Comparison of ENCODE assay signal across 9 mouse cellular contexts in the genomic region with DNA sequence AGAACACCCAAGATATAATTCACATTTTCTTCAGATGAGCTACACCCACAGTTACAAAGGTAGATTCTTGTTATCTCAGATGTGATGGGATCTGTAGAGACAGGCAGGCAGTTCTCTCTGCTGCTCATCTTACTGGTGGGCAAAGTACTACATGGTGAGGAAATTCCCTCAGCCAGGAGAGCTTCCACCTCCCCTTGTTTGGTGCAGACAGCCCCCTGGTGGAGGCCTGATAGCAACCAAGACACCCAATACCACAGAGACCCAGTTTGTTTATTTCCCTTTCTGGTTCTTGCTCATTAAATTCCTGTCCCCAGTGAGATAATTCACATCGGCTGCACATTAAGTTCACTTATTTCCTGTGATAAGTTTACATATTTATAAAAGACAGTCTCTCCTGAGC.
A peak's percentile ranks its signal among the peaks of the same experiment; 100 is the strongest.
DNase-seq lines count a peak whose midpoint lies in the region; ATAC-seq and TF ChIP-seq lines count a peak whose summit lies in the region.
"Had no signal": no experiment of that assay in that cellular context is flagged by ENCODE, and none has a peak within 500 bp of the region (broad histone marks: within the 10 kb centered on the region; RNA-seq: fewer than 3 reads in every experiment).

No protein-coding gene starts in this region.

- H3K4me1 ChIP-seq in liver, embryonic 12.5 days: no peaks in the 10 kb centered on the region
- H3K4me1 ChIP-seq in MEL (ENCODE audit: control insufficient read depth in 1 of 2, insufficient read depth in 2 of 2, low read length in 2 of 2): no peaks in the 10 kb centered on the region
- no peaks in the 10 kb centered on the region for H3K4me1 ChIP-seq in lung, postnatal 0 days (ENCODE audit: insufficient read depth, low read depth, low read length)

- no peak overlapping the region for H3K9ac ChIP-seq in liver, embryonic 12.5 days
- no peak overlapping the region for H3K9ac ChIP-seq in MEL (ENCODE audit: control insufficient read depth, low read depth, low read length, poor library complexity, severe bottlenecking)
- H3K9ac ChIP-seq in lung, postnatal 0 days (replicated peaks; ENCODE audit: low read depth): no peak overlapping the region

- H3K4me3 ChIP-seq in liver, embryonic 12.5 days: no peak overlapping the region
- H3K4me3 ChIP-seq in MEL (ENCODE audit: control insufficient read depth in 1 of 2, insufficient read depth in 1 of 2, low read depth in 2 of 2, low read length in 2 of 2): no peak overlapping the region
- H3K4me3 ChIP-seq in lung, postnatal 0 days (ENCODE audit: low read depth, low read length): no peak overlapping the region

- no peak overlapping the region for H3K4me2 ChIP-seq in liver, embryonic 12.5 days
- no peak overlapping the region for H3K4me2 ChIP-seq in lung, postnatal 0 days (replicated peaks; ENCODE audit: low read depth, low read length)

- no peak for TF ChIP-seq EP300 in MEL (IDR thresholded peaks at IDR 0.05; ENCODE audit: low read depth in 1 of 2, low read length in 2 of 2)
- TF ChIP-seq EP300 in lung, postnatal 0 days (IDR thresholded peaks at IDR 0.05): no peak

- ATAC-seq in liver, embryonic 12.5 days: no peak
- no peak for ATAC-seq in lung, postnatal 0 days

- WGBS in liver, embryonic 12.5 days (ENCODE audit: insufficient replicate concordance): 40% methylated on average over 1 of the region's 1 CpGs
- 11% methylated on average over 1 of the region's 1 CpGs for WGBS in lung, postnatal 0 days

- DNase-seq in liver: peak; percentile 10
- peak; percentile 2 for DNase-seq in MEL (ENCODE audit: low read depth, low spot score)
- DNase-seq in embryo, embryonic 9.5 days (ENCODE audit: extremely low spot score): peak; percentile 24
- DNase-seq in lung, postnatal 0 days (ENCODE audit: low spot score): no peak
- DNase-seq in spleen, adult 12 weeks (ENCODE audit: low spot score): no peak
- DNase-seq in cerebellum, adult 11 months: no peak
- DNase-seq in cerebellum, adult 18-20 months: no peak
- DNase-seq: heart, adult 18-20 months had no signal

- TF ChIP-seq RAD21 in MEL (IDR thresholded peaks at IDR 0.05; ENCODE audit: low read depth, low read length): no peak

- H3K36me3 ChIP-seq in liver, embryonic 12.5 days: no peaks in the 10 kb centered on the region
- no peaks in the 10 kb centered on the region for H3K36me3 ChIP-seq in MEL (ENCODE audit: control insufficient read depth in 1 of 2, insufficient read depth in 2 of 2, low read length in 2 of 2)
- no peaks in the 10 kb centered on the region for H3K36me3 ChIP-seq in lung, postnatal 0 days (ENCODE audit: insufficient read depth, low read length)

- H3K27me3 ChIP-seq in liver, embryonic 12.5 days (replicated peaks): no peaks in the 10 kb centered on the region
- H3K27me3 ChIP-seq in MEL (ENCODE audit: control insufficient read depth in 1 of 2, insufficient read depth in 2 of 2, low read length in 2 of 2): no peaks in the 10 kb centered on the region
- H3K27me3 ChIP-seq in lung, postnatal 0 days (replicated peaks; ENCODE audit: insufficient read depth, low read length): no peaks in the 10 kb centered on the region

- no peaks in the 10 kb centered on the region for H3K79me2 ChIP-seq in MEL (ENCODE audit: control insufficient read depth, insufficient read depth, low read length, poor library complexity)

- H3K27ac ChIP-seq in liver, embryonic 12.5 days: no peak overlapping the region
- H3K27ac ChIP-seq in MEL (ENCODE audit: control insufficient read depth, low read depth, low read length): no peak overlapping the region
- no peak overlapping the region for H3K27ac ChIP-seq in lung, postnatal 0 days (ENCODE audit: low read length)

- TF ChIP-seq CTCF in MEL (IDR thresholded peaks at IDR 0.05 in 2 of 3, conservative IDR thresholded peaks at IDR 0.05 in 1 of 3; ENCODE audit: control insufficient read depth in 1 of 3, insufficient read depth in 1 of 3, low read depth in 2 of 3, low read length in 3 of 3, poor library complexity in 1 of 3, severe bottlenecking in 1 of 3): no peak; a peak in 1 of 6 replicates
- peak; percentile 31; the same call in 1 of the 2 replicates for TF ChIP-seq CTCF in lung, postnatal 0 days (IDR thresholded peaks at IDR 0.05)

- no peak for TF ChIP-seq POLR2A in MEL (IDR thresholded peaks at IDR 0.05; ENCODE audit: control insufficient read depth in 1 of 2, insufficient read depth in 1 of 2, low read depth in 1 of 2, low read length in 2 of 2, poor library complexity in 1 of 2)

- no peaks in the 10 kb centered on the region for H3K9me3 ChIP-seq in liver, embryonic 12.5 days (replicated peaks)
- H3K9me3 ChIP-seq in MEL (replicated peaks; ENCODE audit: insufficient read depth, low read length): no peaks in the 10 kb centered on the region
- H3K9me3 ChIP-seq in lung, postnatal 0 days (ENCODE audit: low read length): no peaks in the 10 kb centered on the region

TF ChIP-seq in MEL, 35 proteins besides CTCF, POLR2A, EP300 and RAD21:
- TF ChIP-seq MYC (IDR thresholded peaks at IDR 0.05; ENCODE audit: low read depth, low read length): no peak
- no peak for TF ChIP-seq HCFC1 (IDR thresholded peaks at IDR 0.05; ENCODE audit: low read depth, low read length)
- no peak for TF ChIP-seq USF1 (IDR thresholded peaks at IDR 0.05; ENCODE audit: low read depth, low read length)
- TF ChIP-seq ZKSCAN1 (IDR thresholded peaks at IDR 0.05; ENCODE audit: low read depth, low read length): no peak
- TF ChIP-seq CHD1 (IDR thresholded peaks at IDR 0.05; ENCODE audit: low read depth, low read length): no peak
- no peak for TF ChIP-seq E2F4 (IDR thresholded peaks at IDR 0.05; ENCODE audit: borderline replicate concordance, low read depth, low read length)
- no peak for TF ChIP-seq ZNF384 (IDR thresholded peaks at IDR 0.05; ENCODE audit: low read depth, low read length)
- TF ChIP-seq CHD2 (IDR thresholded peaks at IDR 0.05; ENCODE audit: low read length): no peak
- no peak for TF ChIP-seq UBTF (IDR thresholded peaks at IDR 0.05; ENCODE audit: borderline replicate concordance, insufficient read depth, low read depth, low read length)
- no peak for TF ChIP-seq BHLHE40 (IDR thresholded peaks at IDR 0.05; ENCODE audit: borderline replicate concordance, low read depth, low read length)
- TF ChIP-seq JUND (IDR thresholded peaks at IDR 0.05; ENCODE audit: low read depth, low read length): no peak
- TF ChIP-seq TCF12 (IDR thresholded peaks at IDR 0.05; ENCODE audit: low read depth, low read length): no peak
- TF ChIP-seq GABPA (IDR thresholded peaks at IDR 0.05; ENCODE audit: low read depth, low read length): no peak
- no peak for TF ChIP-seq POLR2AphosphoS2 (IDR thresholded peaks at IDR 0.05; ENCODE audit: low read length)
- no peak for TF ChIP-seq TAL1 (IDR thresholded peaks at IDR 0.05; ENCODE audit: low read length)
- no peak for TF ChIP-seq POLR2AphosphoS5 (IDR thresholded peaks at IDR 0.05; ENCODE audit: borderline replicate concordance, low read depth, low read length)
- TF ChIP-seq USF2 (IDR thresholded peaks at IDR 0.05; ENCODE audit: borderline replicate concordance in 1 of 2, insufficient read depth in 1 of 2, low read depth in 1 of 2, low read length in 2 of 2): no peak
TF ChIP-seq in MEL: peak in this region for 0.

Comparison
In these comparisons a context has a peak if more than half of its experiments do, and no peak if none do; other contexts are left out.
1. DNase-seq: peak in liver (single experiment), MEL (single experiment) and embryo, embryonic 9.5 days (single experiment); none in lung, postnatal 0 days (single experiment), spleen, adult 12 weeks (single experiment), cerebellum, adult 11 months (single experiment) and cerebellum, adult 18-20 months (0 of 2).